Mouse (Mus musculus) liver, postnatal 0 days (tissue): ENCODE measurements around the gene Cpm.

Experiments
- CTCF ChIP-seq: sonication (generic); IDR thresholded peaks from 2 replicates; pipeline ENCODE4 v1.5.1; 2016; ENCODE audit warnings: antibody characterized with exemption, low read depth
- EP300 ChIP-seq: IDR thresholded peaks from 2 replicates; pipeline ENCODE4 v1.6.1; 2016; ENCODE audit warnings: antibody characterized with exemption, low read depth, mild to moderate bottlenecking

- TF ChIP-seq CTCF, result no peak
- no peak for TF ChIP-seq EP300
Observed at GRCm38 (mm10) chr10:117714928-117715500, 85.7 kb downstream of the Cpm start.
